Mouse (Mus musculus): ENCODE data around the gene Olfr566.

Gene Olfr566

DNA sequence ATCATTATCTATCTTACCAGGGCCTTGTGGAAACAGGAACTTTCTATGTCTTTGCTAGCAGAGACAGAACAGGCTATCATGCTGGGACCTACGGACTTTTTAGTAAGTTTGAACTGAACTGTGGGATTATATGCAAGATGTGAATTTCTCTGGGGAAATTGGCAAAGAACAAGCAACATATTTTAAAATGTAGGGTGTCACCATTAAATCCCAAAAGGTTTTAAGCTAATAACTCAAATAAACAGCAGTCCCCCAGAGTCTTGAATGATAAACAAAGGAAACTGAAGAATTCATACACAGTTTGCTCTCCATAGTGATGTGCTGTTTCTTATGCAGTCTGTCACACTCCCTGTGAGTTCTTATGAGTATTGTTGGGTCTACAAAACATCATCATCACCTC, at the start of gene Olfr566:
Gene Olfr566, minus strand, starts transcription at position 101 of the 400 bp plus-strand sequence.
- no peak for DNase-seq (ENCODE audit: low spot score)

DNA sequence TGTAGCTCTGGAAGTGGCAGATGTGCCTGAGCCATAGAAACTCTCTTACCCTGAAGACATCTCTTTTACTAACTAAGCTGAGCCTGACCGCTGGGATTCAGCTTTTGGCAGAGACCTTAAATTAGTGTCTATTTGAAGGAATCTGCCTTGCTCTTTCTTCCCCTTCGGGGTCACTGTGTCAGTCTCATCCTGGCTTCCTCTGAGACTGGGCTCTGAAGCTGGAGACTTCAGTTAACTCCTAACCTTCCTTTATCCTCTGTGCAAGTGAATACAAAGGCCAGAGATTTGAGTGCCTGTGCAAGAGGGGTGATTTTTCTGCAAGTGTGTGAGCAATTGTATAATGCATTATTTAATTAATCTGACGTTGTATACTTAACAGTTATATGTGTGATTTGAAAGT, 32.2 kb upstream of the Olfr566 start, which contains the start of gene Olfr569:
Gene Olfr569, minus strand, starts transcription at position 101 of the 400 bp plus-strand sequence.
- no peak for DNase-seq (ENCODE audit: low spot score)

DNA sequence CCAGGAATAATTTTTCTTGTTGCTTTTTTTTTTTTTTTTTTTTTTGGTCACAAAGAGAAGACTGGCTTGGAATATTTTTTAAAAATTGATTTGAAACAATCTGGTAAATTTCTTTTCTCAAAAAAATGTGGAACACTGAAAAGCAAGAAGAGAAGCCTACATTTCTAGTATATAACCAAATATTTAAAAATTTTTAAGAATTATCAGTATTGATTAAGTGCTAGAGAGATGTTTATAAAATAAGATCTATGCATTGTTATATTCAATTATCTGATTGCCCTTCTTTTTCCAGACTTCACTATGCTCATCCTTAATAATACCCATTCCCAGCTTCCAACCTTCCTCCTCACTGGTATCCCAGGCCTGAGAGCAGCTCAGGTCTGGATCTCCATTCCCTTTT, 18.3 kb upstream of the Olfr566 start, which contains the start of gene Olfr568:
Gene Olfr568, plus strand, starts transcription at position 301 of the 400 bp plus-strand sequence.
- DNase-seq (ENCODE audit: low spot score) = no peak

DNA sequence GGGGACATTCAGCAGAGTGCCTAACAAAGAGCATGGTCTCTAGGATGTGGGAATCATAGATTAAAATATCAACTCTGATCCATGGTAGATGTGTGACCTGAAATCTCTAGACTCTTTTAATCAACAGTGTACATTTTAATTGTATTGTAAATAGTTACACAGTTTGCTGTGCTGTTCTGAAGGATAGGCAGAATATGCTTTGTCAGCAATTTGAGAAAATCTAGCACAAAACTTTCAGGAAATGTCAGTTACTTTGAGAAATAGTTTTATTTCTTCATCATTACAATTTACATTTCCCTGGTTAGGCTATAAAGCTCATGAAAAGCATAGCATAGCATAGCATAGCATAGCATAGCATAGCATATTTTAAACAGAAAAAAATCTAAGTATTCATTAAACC, 2.8 kb downstream of the Olfr566 start:
- DNase-seq (ENCODE audit: low spot score) = no peak
